Mouse (Mus musculus): ENCODE data around the gene Srrm2. TPM values are rescaled to one million over a fixed set of nuclear protein-coding genes. Genes with fewer than 3 reads are reported as not detected.

The Srrm2 gene
- polyA plus RNA-seq, 1 experiment from 2014 or later, result 130 TPM

- H3K4me3 ChIP-seq (ENCODE audit: inconsistent target), result no peak overlapping the region
- no peaks in the 10 kb centered on the region for H3K79me2 ChIP-seq (ENCODE audit: inconsistent target)
- H3K27ac ChIP-seq, result no peak overlapping the region
- no peaks in the 10 kb centered on the region for H3K36me3 ChIP-seq (ENCODE audit: inconsistent target)
- WGBS (ENCODE audit: missing documents), result 61% methylated on average over 2 of the region's 2 CpGs
Measured at GRCm38 (mm10) chr17:23778447-23778846, 11.9 kb upstream of the Srrm2 start.

- Histone ChIP-seq H3K4me3 (ENCODE audit: inconsistent target) (no peak overlapping the region), H3K27ac (no peak overlapping the region), H3K36me3 (ENCODE audit: inconsistent target) (no peaks in the 10 kb centered on the region)
Measured at GRCm38 (mm10) chr17:23783352-23783751, 7.0 kb upstream of the Srrm2 start.

DNA sequence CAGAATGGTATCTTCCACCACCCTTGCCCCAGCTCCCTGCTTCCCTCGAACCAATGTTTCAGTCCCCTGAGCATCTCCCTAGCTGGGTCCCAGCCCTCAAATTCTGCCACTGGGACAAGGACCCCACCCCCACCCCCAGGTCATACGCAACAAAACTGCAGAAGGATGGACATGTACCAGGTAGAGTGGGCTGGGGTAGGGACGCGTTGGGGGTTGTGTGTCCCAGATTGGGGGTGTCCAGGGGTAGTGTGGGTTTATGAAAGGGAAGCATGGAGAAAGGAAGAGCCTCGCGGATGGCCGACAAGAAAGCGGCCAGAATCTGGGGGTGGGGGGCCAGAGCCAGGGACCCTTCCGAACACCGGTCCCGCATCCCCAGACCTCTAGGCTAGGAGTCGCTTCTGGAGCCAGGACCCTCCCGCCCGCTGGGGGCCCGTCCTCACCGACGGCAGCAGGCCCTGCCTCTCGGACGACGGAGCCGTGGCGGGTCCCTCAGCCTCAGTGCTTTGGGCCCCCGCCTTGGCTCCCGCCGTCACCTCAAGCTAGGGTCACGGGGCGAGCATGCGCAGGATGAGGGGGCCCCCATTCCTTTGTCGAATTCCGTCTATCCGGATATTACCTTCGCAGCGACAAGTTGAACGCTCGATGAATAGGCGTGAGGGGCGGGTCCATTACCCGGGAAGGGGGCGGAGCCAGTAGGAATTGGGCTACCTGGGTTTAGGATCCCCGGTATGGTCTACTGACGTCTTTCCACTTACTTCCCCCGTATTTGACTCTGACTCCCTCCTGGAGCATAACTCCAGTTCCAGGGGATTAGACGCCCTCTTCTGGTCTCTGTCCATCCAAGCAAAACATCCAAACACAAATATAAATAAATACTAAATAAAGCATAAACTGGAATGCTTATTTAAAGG lies 4.5 kb upstream of the Srrm2 start, which contains the start of gene Flywch2:
Flywch2 (minus strand) TSS at position 521 of the 911 bp plus-strand sequence.
- H3K4me3 ChIP-seq (ENCODE audit: inconsistent target), result peak within 1 kb of the TSS; percentile 19; the same call in 1 of the 2 replicates
- H3K79me2 ChIP-seq (ENCODE audit: inconsistent target), result no peaks in the 10 kb centered on the region
- no peak within 1 kb of the TSS for H3K27ac ChIP-seq
- 13% methylated on average over 43 of the region's 43 CpGs for WGBS (ENCODE audit: missing documents)
- H3K36me3 ChIP-seq (ENCODE audit: inconsistent target), result no peaks in the 10 kb centered on the region

More at GRCm38 (mm10) chr17:23783352-23783751, 7.0 kb upstream of the Srrm2 start:
- no peaks in the 10 kb centered on the region for H3K79me2 ChIP-seq (ENCODE audit: inconsistent target)

DNA sequence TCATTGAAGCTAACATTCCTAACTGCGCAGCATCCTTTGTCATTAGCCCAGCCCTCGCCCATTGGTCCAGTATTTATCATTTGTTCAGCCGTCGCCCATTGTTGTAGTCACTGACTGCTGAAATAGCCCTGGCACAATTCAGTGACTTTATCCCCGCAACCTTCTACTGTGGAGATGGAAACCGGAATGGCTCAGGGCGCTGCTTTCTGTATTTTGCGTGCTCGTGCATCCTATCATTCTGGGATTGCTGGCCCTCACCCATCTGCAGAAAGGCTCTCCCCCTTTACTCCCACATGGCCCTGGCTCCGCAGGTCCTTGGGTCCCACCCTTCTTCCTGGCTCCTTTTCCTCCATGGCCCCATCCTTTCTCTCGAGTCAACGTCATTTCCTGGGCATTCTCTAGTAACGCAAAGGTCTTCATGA lies 3.8 kb upstream of the Srrm2 start:
- H3K4me3 ChIP-seq (ENCODE audit: inconsistent target), result peak overlapping the region; percentile 19; the same call in 1 of the 2 replicates
- no peak overlapping the region for H3K27ac ChIP-seq
- no peaks in the 10 kb centered on the region for H3K36me3 ChIP-seq (ENCODE audit: inconsistent target)
- H3K79me2 ChIP-seq (ENCODE audit: inconsistent target), result no peaks in the 10 kb centered on the region
- WGBS (ENCODE audit: missing documents), result 58% methylated on average over 13 of the region's 13 CpGs

DNA sequence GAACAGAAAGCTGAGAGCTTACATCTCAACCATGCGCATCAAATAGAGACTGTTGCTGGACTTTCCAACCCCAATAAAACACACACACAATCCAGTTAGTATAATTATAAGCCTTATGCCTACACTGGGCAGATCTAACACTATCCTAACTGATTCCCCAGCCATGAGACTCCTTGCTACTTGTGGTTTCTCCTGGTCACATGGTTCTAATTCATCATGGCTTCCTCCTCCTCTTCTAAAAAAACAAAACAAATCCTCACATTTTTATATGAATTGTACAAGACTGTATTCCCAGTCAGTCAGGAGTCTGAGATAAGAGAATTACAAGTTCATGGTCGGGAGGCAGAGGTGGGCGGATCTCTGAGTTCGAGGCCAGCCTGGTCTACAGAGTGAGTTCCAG lies 1.4 kb upstream of the Srrm2 start:
- Histone ChIP-seq H3K27ac (no peak overlapping the region), H3K4me3 (ENCODE audit: inconsistent target) (no peak overlapping the region), H3K79me2 (ENCODE audit: inconsistent target) (no peaks in the 10 kb centered on the region), H3K36me3 (ENCODE audit: inconsistent target) (no peaks in the 10 kb centered on the region)
- 96% methylated on average over 4 of the region's 4 CpGs for WGBS (ENCODE audit: missing documents)

DNA sequence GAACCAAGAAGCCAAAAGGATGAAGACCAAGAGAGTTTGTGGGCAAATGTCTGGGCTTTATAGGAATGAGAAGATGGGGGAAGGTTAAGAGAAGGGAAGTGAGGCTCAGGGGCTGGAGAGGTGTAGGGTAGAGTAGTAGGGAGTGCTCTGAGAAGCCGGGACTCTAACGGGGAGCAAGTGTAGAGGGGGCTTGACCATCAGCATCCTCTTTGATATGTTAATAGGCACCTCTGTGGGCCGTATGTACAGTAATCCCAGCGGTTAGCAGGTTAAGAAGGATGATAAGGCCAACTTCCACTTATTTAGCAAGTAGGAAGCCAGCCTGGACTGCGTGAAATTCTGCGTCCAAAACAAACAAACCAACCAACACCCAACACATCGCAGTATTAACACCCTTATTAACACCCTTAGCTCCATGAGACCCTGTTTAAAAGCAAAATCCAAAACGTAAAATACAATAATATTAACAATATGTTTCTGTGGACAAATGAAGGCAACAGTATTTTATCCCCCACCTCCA lies 523 bp upstream of the Srrm2 start:
- 12% methylated on average over 8 of the region's 8 CpGs for WGBS (ENCODE audit: missing documents)
- Histone ChIP-seq H3K4me3 (ENCODE audit: inconsistent target) (peak overlapping the region; percentile 33), H3K79me2 (ENCODE audit: inconsistent target) (no peaks in the 10 kb centered on the region), H3K27ac (peak overlapping the region; percentile 33), H3K36me3 (ENCODE audit: inconsistent target) (no peaks in the 10 kb centered on the region)

DNA sequence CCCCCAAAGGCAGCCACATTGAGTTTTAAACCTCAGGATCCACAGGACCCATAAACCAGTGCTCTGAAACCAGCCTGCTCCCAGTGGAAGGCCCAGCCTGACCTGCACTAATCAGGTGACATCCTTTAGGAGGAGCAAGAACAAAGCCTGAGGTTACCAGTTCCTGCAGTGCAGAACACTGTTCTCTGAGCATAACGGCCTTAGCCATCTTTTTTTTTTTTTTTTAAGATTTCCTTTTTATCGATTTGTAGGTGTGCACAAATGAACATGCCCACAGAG lies 686 bp downstream of the Srrm2 start:
- Histone ChIP-seq H3K36me3 (ENCODE audit: inconsistent target) (no peaks in the 10 kb centered on the region), H3K79me2 (ENCODE audit: inconsistent target) (no peaks in the 10 kb centered on the region), H3K27ac (no peak overlapping the region), H3K4me3 (ENCODE audit: inconsistent target) (peak overlapping the region; percentile 33)
- WGBS (ENCODE audit: missing documents), result 7% methylated on average over 2 of the region's 2 CpGs

- Histone ChIP-seq H3K36me3 (ENCODE audit: inconsistent target) (no peaks in the 10 kb centered on the region), H3K27ac (no peak overlapping the region), H3K79me2 (ENCODE audit: inconsistent target) (no peaks in the 10 kb centered on the region), H3K4me3 (ENCODE audit: inconsistent target) (no peak overlapping the region)
- 94% methylated on average over 8 of the region's 8 CpGs for WGBS (ENCODE audit: missing documents)
Measured at GRCm38 (mm10) chr17:23795323-23795722, 5.0 kb downstream of the Srrm2 start.

DNA sequence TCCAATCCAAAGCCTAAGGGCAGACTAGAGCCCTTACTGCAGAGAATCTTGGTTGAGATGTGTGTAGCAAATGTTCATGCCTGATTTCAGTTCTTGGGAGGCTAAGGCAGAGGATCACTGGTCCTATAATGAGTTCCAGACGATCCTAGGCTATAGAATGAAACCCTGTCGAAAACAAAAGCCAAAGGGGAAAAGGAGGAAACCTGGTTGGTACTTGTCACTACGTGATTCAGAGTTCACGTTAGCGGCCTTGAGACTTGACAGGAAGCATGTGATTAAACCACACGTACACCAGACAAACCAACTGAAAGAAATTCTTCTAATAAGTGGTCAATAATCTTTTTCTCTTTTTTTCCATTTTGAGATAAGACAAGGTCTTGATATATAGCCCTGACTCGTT lies 7.0 kb downstream of the Srrm2 start:
- H3K27ac ChIP-seq, result no peak overlapping the region
- H3K36me3 ChIP-seq (ENCODE audit: inconsistent target), result no peaks in the 10 kb centered on the region
- no peaks in the 10 kb centered on the region for H3K79me2 ChIP-seq (ENCODE audit: inconsistent target)
- no peak overlapping the region for H3K4me3 ChIP-seq (ENCODE audit: inconsistent target)
- WGBS (ENCODE audit: missing documents), result 25% methylated on average over 7 of the region's 7 CpGs

- peaks cover 32% of the 10 kb centered on the region for H3K79me2 ChIP-seq (ENCODE audit: inconsistent target)
- WGBS (ENCODE audit: missing documents), result 91% methylated on average over 9 of the region's 10 CpGs
- H3K27ac ChIP-seq, result no peak overlapping the region
- no peaks in the 10 kb centered on the region for H3K36me3 ChIP-seq (ENCODE audit: inconsistent target)
- H3K4me3 ChIP-seq (ENCODE audit: inconsistent target), result no peak overlapping the region
Measured at GRCm38 (mm10) chr17:23801627-23802026, 11.3 kb downstream of the Srrm2 start.

GRCm38 (mm10) chr17:23802746-23803365 lies 12.5 kb downstream of the Srrm2 start:
- Histone ChIP-seq H3K27ac (peak overlapping the region; percentile 80), H3K36me3 (ENCODE audit: inconsistent target) (peaks cover 6% of the 10 kb centered on the region; the same call in 1 of the 2 replicates), H3K79me2 (ENCODE audit: inconsistent target) (peaks cover 44% of the 10 kb centered on the region), H3K4me3 (ENCODE audit: inconsistent target) (peak overlapping the region; percentile 45)
- under 1% methylated on average over 59 of the region's 60 CpGs for WGBS (ENCODE audit: missing documents)

GRCm38 (mm10) chr17:23803366-23804041 lies 13.2 kb downstream of the Srrm2 start:
- peaks cover 51% of the 10 kb centered on the region for H3K79me2 ChIP-seq (ENCODE audit: inconsistent target)
- peaks cover 13% of the 10 kb centered on the region for H3K36me3 ChIP-seq (ENCODE audit: inconsistent target)
- H3K4me3 ChIP-seq (ENCODE audit: inconsistent target), result peak overlapping the region; percentile 79
- WGBS (ENCODE audit: missing documents), result 1% methylated on average over 70 of the region's 83 CpGs
- H3K27ac ChIP-seq, result peak overlapping the region; percentile 59

GRCm38 (mm10) chr17:23804426-23805085 lies 14.2 kb downstream of the Srrm2 start:
- Histone ChIP-seq H3K36me3 (ENCODE audit: inconsistent target) (peaks cover 23% of the 10 kb centered on the region), H3K4me3 (ENCODE audit: inconsistent target) (peak overlapping the region; percentile 79), H3K79me2 (ENCODE audit: inconsistent target) (peaks cover 61% of the 10 kb centered on the region), H3K27ac (peak overlapping the region; percentile 59)
- WGBS (ENCODE audit: missing documents), result 0% methylated on average over 8 of the region's 8 CpGs

- peaks cover 43% of the 10 kb centered on the region for H3K36me3 ChIP-seq (ENCODE audit: inconsistent target)
- H3K79me2 ChIP-seq (ENCODE audit: inconsistent target), result peaks cover 83% of the 10 kb centered on the region
- H3K27ac ChIP-seq, result no peak overlapping the region
- WGBS (ENCODE audit: missing documents), result 73% methylated on average over 12 of the region's 25 CpGs
- H3K4me3 ChIP-seq (ENCODE audit: inconsistent target), result no peak overlapping the region
Measured at GRCm38 (mm10) chr17:23806867-23807266, 16.5 kb downstream of the Srrm2 start.

Data from macrophage (primary cell).